Mouse (Mus musculus) embryonic facial prominence, embryonic 13.5 days (tissue): Measurements from ENCODE around the gene Gm45753. TPM values are rescaled to one million over a fixed set of nuclear protein-coding genes. Genes with fewer than 3 reads are reported as not detected.
A peak's percentile ranks its signal among the peaks of the same experiment; 100 is the strongest.
"Not testable (repeated sequence)": the region's sequence is repeated elsewhere in the genome, so short reads cannot be mapped to it uniquely, and the experiment has no call there.

Experiments used
- ATAC-seq: fragments of 200-750 bp; cut with Nextera tagmentation; 2 replicates; pipeline ENCODE4 v1.8.0; 2017; ENCODE audit warnings: low read depth; ENCODE audit not compliant: insufficient number of reproducible peaks, insufficient read depth, low FRiP score, low TSS enrichment
- H3K27ac ChIP-seq: fragments of 300-500 bp; sonication (generic); 2 replicates; pipeline ENCODE4 v1.5.1; 2015; ENCODE audit warnings: moderate library complexity, mild to moderate bottlenecking, inconsistent platforms
- H3K27me3 ChIP-seq: fragments of 300-500 bp; sonication (generic); 2 replicates; pipeline ENCODE4 v1.6.1; 2015; ENCODE audit warnings: mild to moderate bottlenecking, inconsistent platforms
- H3K36me3 ChIP-seq: fragments of 300-500 bp; sonication (generic); 2 replicates; pipeline ENCODE4 v1.6.1; 2015; ENCODE audit warnings: mild to moderate bottlenecking, inconsistent platforms
- H3K4me1 ChIP-seq: fragments of 300-500 bp; sonication (generic); 2 replicates; pipeline ENCODE4 v1.6.1; 2015; ENCODE audit warnings: inconsistent platforms
- H3K4me2 ChIP-seq: fragments of 300-500 bp; sonication (generic); 2 replicates; pipeline ENCODE4 v1.6.1; 2015; ENCODE audit warnings: moderate library complexity, mild to moderate bottlenecking, inconsistent platforms
- H3K4me3 ChIP-seq: fragments of 300-500 bp; sonication (generic); 2 replicates; pipeline ENCODE4 v1.5.1; 2015; ENCODE audit warnings: mild to moderate bottlenecking, inconsistent platforms
- H3K9ac ChIP-seq: fragments of 300-500 bp; sonication (generic); 2 replicates; pipeline ENCODE4 v1.6.1; 2015; ENCODE audit warnings: mild to moderate bottlenecking, inconsistent platforms
- H3K9me3 ChIP-seq: fragments of 300-500 bp; sonication (generic); 2 replicates; pipeline ENCODE4 v1.6.1; 2016; ENCODE audit warnings: inconsistent platforms
- WGBS: fragments of 180-500 bp; shearing (Covaris S2); methylation state at CpG from one replicate; pipeline ENCODE4 v1.1.7; 2015; ENCODE audit warnings: mixed read lengths; 5-methylcytosine and 5-hydroxymethylcytosine counted together
- polyA plus RNA-seq: library from polyadenylated mRNA; unstranded; fragments of >200 nt; fragmentation: Nextera tagmentation; extraction: Ambion mirVana; gene quantifications from 2 replicates; pipeline ENCODE4 v1.2.1, GENCODE M21; 2015

Gene Gm45753
- 0.10 TPM in 1 of 2 replicates, not detected in the other for polyA plus RNA-seq

GRCm38 (mm10) chr8:45308366-45308765 is at the start of gene Gm45753:
Gm45753 (minus strand) TSS chr8:45308466.
- Histone ChIP-seq H3K27me3 (no peaks in the 10 kb centered on the region), H3K27ac (no peak within 1 kb of the TSS), H3K4me1 (no peaks in the 10 kb centered on the region), H3K9me3 (no peaks in the 10 kb centered on the region), H3K36me3 (no peaks in the 10 kb centered on the region), H3K4me3 (no peak within 1 kb of the TSS), H3K4me2 (no peak within 1 kb of the TSS), H3K9ac (no peak within 1 kb of the TSS)
- 92% methylated on average over 13 of the region's 13 CpGs for WGBS
- no peak for ATAC-seq

- no peak for ATAC-seq
- Histone ChIP-seq H3K4me1 (peaks cover 6% of the 10 kb centered on the region), H3K9me3 (no peaks in the 10 kb centered on the region), H3K4me3 (no peak overlapping the region), H3K36me3 (peaks cover 3% of the 10 kb centered on the region; the same call in 1 of the 2 replicates), H3K9ac (no peak overlapping the region), H3K27me3 (no peaks in the 10 kb centered on the region), H3K4me2 (no peak overlapping the region), H3K27ac (no peak overlapping the region)
- 83% methylated on average over 6 of the region's 6 CpGs for WGBS
Measured at GRCm38 (mm10) chr8:45355809-45356208, 47.5 kb upstream of the Gm45753 start.

- Histone ChIP-seq H3K9ac (no peak overlapping the region), H3K4me3 (no peak overlapping the region), H3K4me1 (no peaks in the 10 kb centered on the region), H3K9me3 (no peaks in the 10 kb centered on the region), H3K36me3 (peaks cover 14% of the 10 kb centered on the region; the same call in 1 of the 2 replicates), H3K4me2 (no peak overlapping the region), H3K27me3 (no peaks in the 10 kb centered on the region), H3K27ac (no peak overlapping the region)
- 19% methylated on average over 6 of the region's 6 CpGs for WGBS
- ATAC-seq: no peak
Measured at GRCm38 (mm10) chr8:45345031-45345430, 36.8 kb upstream of the Gm45753 start.

GRCm38 (mm10) chr8:45344298-45344697 is 36.0 kb upstream of the Gm45753 start:
- no peaks in the 10 kb centered on the region for H3K4me1 ChIP-seq
- ATAC-seq: no peak
- no peak overlapping the region for H3K4me2 ChIP-seq
- peaks cover 14% of the 10 kb centered on the region; the same call in 1 of the 2 replicates for H3K36me3 ChIP-seq
- no peak overlapping the region for H3K4me3 ChIP-seq
- no peak overlapping the region for H3K9ac ChIP-seq
- no peaks in the 10 kb centered on the region for H3K27me3 ChIP-seq
- 89% methylated on average over 8 of the region's 8 CpGs for WGBS
- H3K9me3 ChIP-seq: no peaks in the 10 kb centered on the region
- no peak overlapping the region for H3K27ac ChIP-seq

GRCm38 (mm10) chr8:45341630-45342628 is 33.7 kb upstream of the Gm45753 start:
- Histone ChIP-seq H3K36me3 (0 out of 2 replicates have a peak, but pooled peaks cover 4% of the 10 kb centered on the region), H3K4me2 (no peak overlapping the region), H3K4me3 (no peak overlapping the region), H3K27ac (no peak overlapping the region), H3K27me3 (no peaks in the 10 kb centered on the region), H3K4me1 (no peaks in the 10 kb centered on the region), H3K9ac (no peak overlapping the region), H3K9me3 (no peaks in the 10 kb centered on the region)
- no peak for ATAC-seq
- WGBS: 89% methylated on average over 12 of the region's 12 CpGs

- no peak for ATAC-seq
- Histone ChIP-seq H3K4me1 (peaks cover 7% of the 10 kb centered on the region), H3K4me2 (peak overlapping the region; percentile 88), H3K36me3 (no peaks in the 10 kb centered on the region), H3K27ac (no peak overlapping the region), H3K4me3 (peak overlapping the region; percentile 66), H3K27me3 (0 out of 2 replicates have a peak, but pooled peaks cover 5% of the 10 kb centered on the region), H3K9me3 (no peaks in the 10 kb centered on the region), H3K9ac (peak overlapping the region; percentile 75)
- 2% methylated on average over 8 of the region's 8 CpGs for WGBS
Measured at GRCm38 (mm10) chr8:45333493-45333892, 25.2 kb upstream of the Gm45753 start.

- Histone ChIP-seq H3K9ac (peak within 1 kb of the TSS; percentile 75), H3K4me1 (peaks cover 7% of the 10 kb centered on the region), H3K4me3 (peak within 1 kb of the TSS; percentile 66), H3K4me2 (peak within 1 kb of the TSS; percentile 88), H3K27ac (0 out of 2 replicates have a peak within 1 kb of the TSS, but pooled peaks have one; percentile 51), H3K27me3 (0 out of 2 replicates have a peak, but pooled peaks cover 5% of the 10 kb centered on the region), H3K9me3 (no peaks in the 10 kb centered on the region), H3K36me3 (no peaks in the 10 kb centered on the region)
- ATAC-seq: peak; percentile 72
- under 1% methylated on average over 44 of the region's 44 CpGs for WGBS
Measured at GRCm38 (mm10) chr8:45332685-45333409, 24.6 kb upstream of the Gm45753 start, which contains the start of gene Cyp4v3. Cyp4v3 (minus strand) TSS chr8:45333216.

- Histone ChIP-seq H3K36me3 (no peaks in the 10 kb centered on the region), H3K4me2 (no peak overlapping the region), H3K27ac (no peak overlapping the region), H3K4me3 (no peak overlapping the region), H3K9me3 (no peaks in the 10 kb centered on the region), H3K4me1 (peaks cover 7% of the 10 kb centered on the region), H3K9ac (no peak overlapping the region), H3K27me3 (0 out of 2 replicates have a peak, but pooled peaks cover 5% of the 10 kb centered on the region)
- WGBS: 73% methylated on average over 3 of the region's 3 CpGs
- ATAC-seq: no peak
Measured at GRCm38 (mm10) chr8:45330856-45331255, 22.6 kb upstream of the Gm45753 start.

GRCm38 (mm10) chr8:45329206-45329980 is 21.1 kb upstream of the Gm45753 start:
- WGBS: 86% methylated on average over 6 of the region's 6 CpGs
- H3K36me3 ChIP-seq: no peaks in the 10 kb centered on the region
- no peak overlapping the region for H3K27ac ChIP-seq
- H3K9me3 ChIP-seq: no peaks in the 10 kb centered on the region
- H3K4me2 ChIP-seq: no peak overlapping the region
- no peak for ATAC-seq
- peaks cover 7% of the 10 kb centered on the region for H3K4me1 ChIP-seq
- no peak overlapping the region for H3K9ac ChIP-seq
- H3K4me3 ChIP-seq: no peak overlapping the region
- H3K27me3 ChIP-seq: 0 out of 2 replicates have a peak, but pooled peaks cover 5% of the 10 kb centered on the region

- H3K4me2 ChIP-seq, H3K27ac ChIP-seq, H3K9me3 ChIP-seq, H3K27me3 ChIP-seq, H3K4me3 ChIP-seq, ATAC-seq, H3K4me1 ChIP-seq, H3K36me3 ChIP-seq, H3K9ac ChIP-seq: not testable (repeated sequence)
Measured at GRCm38 (mm10) chr8:45327076-45327475, 18.8 kb upstream of the Gm45753 start.

GRCm38 (mm10) chr8:45324151-45324550 is 15.9 kb upstream of the Gm45753 start:
- no peaks in the 10 kb centered on the region for H3K27me3 ChIP-seq
- no peaks in the 10 kb centered on the region for H3K36me3 ChIP-seq
- no peak overlapping the region for H3K27ac ChIP-seq
- H3K4me3 ChIP-seq: no peak overlapping the region
- H3K4me1 ChIP-seq: no peaks in the 10 kb centered on the region
- no peak for ATAC-seq
- 81% methylated on average over 4 of the region's 4 CpGs for WGBS
- H3K9ac ChIP-seq: no peak overlapping the region
- no peaks in the 10 kb centered on the region for H3K9me3 ChIP-seq
- no peak overlapping the region for H3K4me2 ChIP-seq
